Mouse (Mus musculus) testis, adult 2 months (tissue): Measurements from ENCODE around the gene Prps1.

ENCODE experiments used
- CTCF ChIP-seq: fragments of 200-500 bp; IDR thresholded peaks from 2 replicates; pipeline ENCODE4 v1.5.1; 2012; ENCODE audit warnings: low read depth, mild to moderate bottlenecking, inconsistent platforms, low read length, moderate library complexity; ENCODE audit not compliant: control insufficient read depth, insufficient read depth, insufficient replicate concordance
- POLR2A ChIP-seq: fragments of 200-500 bp; IDR thresholded peaks from 2 replicates; pipeline ENCODE4 v1.6.1; 2012; ENCODE audit warnings: low read depth, mild to moderate bottlenecking, inconsistent platforms, low read length, moderate library complexity; ENCODE audit not compliant: control insufficient read depth

DNA sequence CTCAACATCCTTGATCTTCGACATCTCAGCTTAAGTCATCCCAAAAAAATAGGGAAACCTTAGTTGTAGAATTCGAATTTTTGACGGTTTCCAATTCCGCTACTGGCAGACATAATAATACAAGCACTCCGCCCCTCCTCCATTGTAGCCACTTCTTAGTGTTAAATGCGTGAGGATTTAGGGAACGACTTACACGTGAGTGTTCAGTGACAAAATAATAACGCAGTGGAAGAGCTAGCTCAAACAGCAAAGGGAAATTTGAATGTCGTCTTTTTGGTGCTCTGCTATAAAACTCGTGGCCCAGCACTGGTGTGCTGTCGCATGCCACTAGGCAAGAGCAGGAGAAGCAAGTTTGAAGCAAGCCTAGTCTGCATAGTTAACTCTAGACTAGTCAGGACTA lies 1.1 kb downstream of the Prps1 start:
- no peak for TF ChIP-seq CTCF
- TF ChIP-seq POLR2A, result no peak
